Mouse (Mus musculus): ENCODE measurements around the gene Krt222. TPM values are rescaled to one million over a fixed set of nuclear protein-coding genes. Genes with fewer than 3 reads are reported as not detected.

Gene Krt222
- total RNA-seq (2023): not detected

GRCm38 (mm10) chr11:99243820-99244374 is at the start of gene Krt222:
TSS of gene Krt222 (minus strand) at chr11:99244085.

GRCm38 (mm10) chr11:99284833-99285312 is 41.0 kb upstream of the Krt222 start, which contains the start of gene Krt24:
TSS of gene Krt24 (minus strand) at chr11:99285262.

GRCm38 (mm10) chr11:99230261-99231048 is 13.4 kb downstream of the Krt222 start, which contains the start of gene Smarce1:
TSS of gene Smarce1 (minus strand) at chr11:99231017.

Other genes with a start within 250 kb of the Krt222 start
- 10 to 100 TPM in 1 of 2 experiments, 1 to 10 TPM in 1; 6.4 to 11.1 TPM for gene Top2a, start 219.9 kb downstream of the Krt222 start, total RNA-seq (2023)
- 1 to 10 TPM; 5.0 to 6.4 TPM for gene Igfbp4, start 202.8 kb downstream of the Krt222 start, total RNA-seq (2023)
- gene Tns4, start 154.8 kb downstream of the Krt222 start, total RNA-seq (2023): 10 to 100 TPM; 15.4 to 17.9 TPM
- 10 to 100 TPM; 15.0 to 16.6 TPM for gene Ccr7, start 89.0 kb downstream of the Krt222 start, total RNA-seq (2023)
- gene Smarce1, start 13.1 kb downstream of the Krt222 start, total RNA-seq (2023): 10 to 100 TPM; 69.8 to 97.3 TPM
- gene Krt24, start 41.2 kb upstream of the Krt222 start, total RNA-seq (2023): not detected
- gene Krt25, start 78.9 kb upstream of the Krt222 start, total RNA-seq (2023): not detected
- gene Krt26, start 93.9 kb upstream of the Krt222 start, total RNA-seq (2023): not detected
- gene Krt27, start 107.0 kb upstream of the Krt222 start, total RNA-seq (2023): not detected
- not detected for gene Krt28, start 130.8 kb upstream of the Krt222 start, total RNA-seq (2023)
- gene Krt10, start 145.3 kb upstream of the Krt222 start, total RNA-seq (2023): 1 to 10 TPM in 1 of 2 experiments, not detected in 1; 2.0 TPM
- not detected for gene Krt12, start 178.2 kb upstream of the Krt222 start, total RNA-seq (2023)
- gene Krt20, start 194.1 kb upstream of the Krt222 start, total RNA-seq (2023): not detected
- gene Krt23, start 249.1 kb upstream of the Krt222 start, total RNA-seq (2023): not detected